Mouse (Mus musculus) thymus, postnatal 25 days (tissue): ENCODE measurements at regions not wholly inside any gene's neighbourhood (a gene's known extent, or its start where the extent isn't known, plus 50 kb on each side); places are given as distances from the start of the nearest gene placed in this dataset.

Source experiments
- DNase-seq: peaks from one replicate; pipeline ENCODE4 v3.0.0; 2022

DNA sequence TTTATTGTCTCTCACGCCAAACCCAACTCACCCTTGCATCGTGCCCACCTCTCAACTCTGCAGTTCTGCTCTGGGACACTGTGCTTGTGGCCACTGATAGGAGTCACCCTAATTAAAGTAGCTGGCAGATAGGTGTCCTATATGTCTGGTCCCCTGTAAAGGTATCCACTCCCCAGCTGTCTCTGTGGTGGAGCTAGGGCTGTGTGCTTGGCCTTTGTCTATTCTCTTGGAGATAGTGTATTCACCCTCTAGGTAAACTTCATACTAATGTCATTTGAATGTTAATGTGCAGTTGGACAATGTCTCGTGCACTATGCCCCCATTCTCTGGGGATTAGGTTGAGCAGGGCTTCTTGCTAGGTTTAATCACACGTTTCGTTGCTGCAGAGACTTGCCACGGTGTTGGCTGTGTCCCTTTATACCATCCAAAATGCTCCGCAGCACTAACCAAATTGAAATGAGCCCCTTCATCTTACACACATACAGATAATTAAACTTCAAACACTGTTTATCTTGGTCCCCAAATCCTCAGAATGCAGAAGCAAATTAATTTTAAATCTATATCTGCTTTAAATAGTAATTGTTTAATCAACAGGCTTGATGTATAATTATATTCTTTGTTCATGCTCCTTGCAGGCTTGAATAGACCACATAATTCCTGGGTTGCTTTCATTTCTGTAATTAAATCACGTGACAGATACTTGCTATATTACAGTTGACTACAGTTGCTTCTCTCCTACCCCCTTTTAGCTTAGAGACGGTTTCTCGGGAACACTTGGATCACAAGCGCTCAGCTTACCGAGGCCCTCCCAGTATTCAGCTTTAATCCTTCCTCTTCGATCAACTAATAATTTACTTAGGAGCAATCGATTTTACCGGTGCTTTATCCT, 453.0 kb upstream of the Slc30a5 start:
- DNase-seq, result peak; percentile 10

DNA sequence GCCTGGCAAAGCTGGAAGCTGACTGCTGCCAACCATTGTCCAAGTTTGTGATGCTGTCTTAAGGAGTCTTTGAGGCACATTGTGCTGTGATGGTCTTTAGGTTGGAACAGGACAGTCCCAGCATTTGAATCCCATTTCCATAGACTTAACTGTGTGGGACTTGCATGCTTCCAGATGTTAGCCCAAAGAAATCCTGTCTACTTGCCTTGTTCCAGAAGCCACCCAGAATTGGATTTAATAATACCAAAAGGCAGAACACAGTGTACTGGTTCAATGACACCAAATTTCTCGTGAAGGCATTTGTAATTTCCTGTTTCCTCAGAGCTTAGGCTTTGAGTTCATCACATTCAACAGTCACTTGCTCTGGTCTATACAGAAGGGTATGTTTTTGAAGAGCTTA, 444.9 kb upstream of the Slc30a5 start:
- no peak for DNase-seq

DNA sequence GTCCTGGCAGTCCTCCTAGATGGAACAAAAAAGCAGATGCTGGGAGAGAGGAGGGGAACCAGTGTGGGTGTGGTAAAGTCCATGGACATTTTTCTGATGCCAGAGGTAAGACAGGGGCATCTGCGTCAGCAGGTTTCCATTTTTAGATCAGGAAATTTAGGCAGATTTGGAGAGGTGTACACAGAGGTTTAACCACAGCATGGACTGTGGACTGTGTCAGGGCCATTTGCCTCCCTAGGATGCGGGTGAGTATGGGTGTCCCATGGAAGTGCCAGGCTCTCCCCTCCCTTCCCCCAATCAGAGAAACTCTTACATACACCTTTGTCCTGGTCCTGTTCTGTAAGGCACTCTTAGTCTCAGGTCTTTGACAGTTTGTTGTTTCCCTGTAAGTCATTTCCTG, 443.5 kb upstream of the Slc30a5 start:
- DNase-seq, result no peak

DNA sequence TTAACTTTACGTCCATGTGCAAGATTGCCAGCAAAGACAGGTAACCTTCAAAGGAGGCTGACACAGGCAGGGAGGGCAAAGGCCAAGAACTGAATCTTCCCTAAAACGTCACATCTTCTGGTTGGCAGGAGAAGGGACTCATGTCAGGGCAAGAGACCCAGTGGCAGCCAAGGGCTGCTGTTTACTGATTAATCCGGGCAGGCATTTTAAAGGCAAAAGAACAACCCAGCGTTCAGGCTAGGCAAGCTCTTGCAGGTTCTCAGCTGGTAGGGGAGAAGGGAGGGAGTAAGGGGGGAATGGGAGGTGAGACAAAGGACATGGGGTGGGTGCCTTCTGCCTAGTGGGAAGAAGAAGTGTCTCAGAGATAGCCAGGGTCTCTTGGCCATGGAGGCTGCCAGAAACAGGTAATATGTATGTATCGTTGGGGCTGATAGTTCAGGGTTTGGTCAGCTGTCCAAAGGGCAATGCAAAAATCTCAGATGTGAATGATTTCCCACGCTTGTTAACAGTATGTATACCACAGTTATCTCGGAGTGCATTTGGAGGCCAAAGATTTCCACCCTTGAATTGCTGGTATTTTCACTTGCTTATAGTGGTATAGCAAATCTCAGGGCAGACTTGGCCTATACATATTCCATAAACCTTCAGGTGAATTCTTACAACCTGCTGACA, 441.4 kb upstream of the Slc30a5 start:
- no peak for DNase-seq

DNA sequence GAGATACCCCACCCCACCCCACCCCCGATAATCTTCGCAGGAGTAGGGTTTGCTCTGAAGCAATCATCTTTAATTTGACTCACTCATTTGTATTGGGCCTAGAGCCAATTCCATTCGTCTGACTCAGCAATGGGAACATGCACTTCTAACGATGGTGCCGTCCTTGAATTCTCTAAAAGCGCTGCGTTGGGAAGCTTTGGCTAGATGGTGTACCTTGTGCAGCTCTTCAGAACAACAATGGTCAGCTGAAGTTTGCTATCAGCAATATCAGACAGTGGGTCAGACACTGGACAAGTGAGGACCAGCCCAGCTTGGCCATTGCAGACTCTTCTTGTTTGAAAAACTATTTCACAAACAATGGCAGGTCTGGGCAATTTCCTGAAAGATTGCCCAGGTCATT, 440.1 kb upstream of the Slc30a5 start:
- no peak for DNase-seq

DNA sequence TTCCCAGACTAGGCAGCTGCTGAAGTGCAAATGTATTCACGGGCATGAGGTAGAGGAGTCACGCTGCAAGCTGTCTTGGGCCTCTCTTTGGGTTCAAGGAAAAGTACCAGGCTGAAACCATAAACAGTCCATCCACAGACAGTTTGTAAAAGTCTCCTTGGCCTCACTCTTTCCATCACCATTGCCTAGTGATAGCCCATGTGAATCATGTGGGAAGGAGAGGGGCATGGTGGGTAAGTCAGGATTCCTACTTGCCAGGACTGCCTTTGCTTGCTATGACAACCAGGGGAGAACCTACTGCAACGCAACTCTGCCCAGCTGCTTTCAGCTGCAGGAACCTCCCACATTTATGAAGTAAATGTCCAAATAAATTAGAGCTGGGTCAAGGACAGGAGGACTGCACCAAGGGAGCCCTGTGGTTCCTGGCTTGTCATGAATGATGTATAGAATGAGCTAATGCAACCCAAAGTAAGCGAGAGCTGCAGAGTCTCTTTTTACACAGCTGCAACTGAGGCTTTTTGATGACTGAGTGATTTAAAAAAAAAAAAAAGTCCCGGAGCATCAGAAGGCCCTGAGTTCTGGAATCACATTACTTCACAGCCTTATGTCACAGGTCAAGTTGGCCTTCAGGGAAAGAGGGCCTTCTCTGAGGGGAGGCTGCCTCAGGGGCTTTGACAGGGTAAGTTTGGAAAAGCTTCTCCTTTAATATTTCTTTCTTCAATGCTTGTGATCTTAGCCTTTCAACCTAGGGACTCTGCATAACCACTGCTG, 420.7 kb upstream of the Slc30a5 start:
- DNase-seq, result no peak

DNA sequence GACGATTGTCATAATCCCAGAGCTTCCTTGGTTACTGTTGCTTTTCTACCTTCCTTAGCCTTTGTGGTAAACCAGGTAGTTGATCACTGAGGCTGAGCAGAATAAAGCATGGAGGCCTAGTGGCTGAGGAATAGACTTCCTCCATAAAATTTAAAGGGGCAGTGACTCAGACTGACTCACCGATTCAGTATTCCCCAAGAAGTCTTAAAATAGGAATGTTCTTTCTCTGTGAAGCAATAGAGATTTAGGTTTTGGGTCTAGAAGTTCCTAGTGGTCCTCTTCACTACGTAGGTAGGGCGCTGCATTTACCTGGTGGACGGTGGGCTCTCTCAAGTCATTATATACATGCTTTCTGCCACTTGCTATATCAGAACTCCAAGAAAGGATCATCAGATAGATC, 416.1 kb upstream of the Slc30a5 start:
- DNase-seq, result no peak

DNA sequence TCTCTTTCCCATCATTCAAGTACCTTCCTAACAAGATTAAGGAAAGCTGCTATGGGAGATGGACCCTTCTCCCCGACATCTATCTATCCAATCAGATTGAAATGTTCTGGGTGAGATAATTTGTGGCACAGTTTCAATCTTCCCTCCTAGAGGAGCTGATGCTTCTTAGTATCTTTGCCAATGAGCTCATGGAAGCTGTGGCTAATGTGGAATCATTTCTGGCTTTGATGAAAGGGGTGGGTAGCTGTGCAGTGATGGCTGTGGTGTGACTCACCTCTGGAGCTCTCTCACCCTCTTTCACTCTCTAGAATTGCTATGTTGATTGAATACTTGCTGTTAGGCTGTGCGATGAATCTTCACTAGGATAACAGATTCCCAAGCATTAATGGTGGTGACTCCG, 411.1 kb upstream of the Slc30a5 start:
- no peak for DNase-seq

DNA sequence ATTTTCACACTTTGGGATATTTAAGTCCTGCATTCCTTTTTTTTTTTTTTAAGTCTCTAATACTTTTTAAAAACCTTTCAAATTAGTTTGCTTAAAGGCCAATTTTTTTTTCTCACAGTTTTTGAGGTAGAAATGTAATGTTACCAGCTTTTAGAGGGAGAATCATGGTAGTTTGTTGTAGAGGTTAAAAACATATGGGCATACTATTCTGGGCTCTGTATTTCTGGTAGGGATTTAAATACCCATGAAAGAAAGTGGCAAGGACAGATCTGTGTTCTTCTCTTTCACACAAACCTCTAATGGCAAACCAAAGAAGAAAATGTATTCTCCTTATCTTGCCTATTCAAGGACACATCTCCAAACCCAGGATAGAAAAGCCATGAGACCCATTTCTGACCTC, 405.6 kb upstream of the Slc30a5 start:
- DNase-seq, result no peak

DNA sequence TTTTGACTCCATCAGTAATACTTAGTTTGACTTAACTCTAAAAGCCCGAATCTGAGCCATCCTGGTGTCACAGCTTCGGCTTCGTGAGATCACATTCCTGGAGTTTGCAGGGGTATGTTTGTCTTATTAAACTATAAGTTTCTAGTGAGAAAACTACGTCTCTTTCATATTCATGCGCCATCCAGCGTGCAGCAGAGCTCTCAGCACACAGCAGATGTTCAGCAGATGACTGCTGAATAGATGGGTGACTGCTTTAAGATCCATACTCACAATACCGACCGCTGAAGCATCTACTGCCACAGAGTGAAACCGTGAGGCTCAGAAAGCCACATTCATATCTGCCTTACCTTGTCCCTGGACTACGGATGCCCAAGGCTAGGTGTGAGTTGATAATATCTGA, 403.8 kb upstream of the Slc30a5 start:
- no peak for DNase-seq

DNA sequence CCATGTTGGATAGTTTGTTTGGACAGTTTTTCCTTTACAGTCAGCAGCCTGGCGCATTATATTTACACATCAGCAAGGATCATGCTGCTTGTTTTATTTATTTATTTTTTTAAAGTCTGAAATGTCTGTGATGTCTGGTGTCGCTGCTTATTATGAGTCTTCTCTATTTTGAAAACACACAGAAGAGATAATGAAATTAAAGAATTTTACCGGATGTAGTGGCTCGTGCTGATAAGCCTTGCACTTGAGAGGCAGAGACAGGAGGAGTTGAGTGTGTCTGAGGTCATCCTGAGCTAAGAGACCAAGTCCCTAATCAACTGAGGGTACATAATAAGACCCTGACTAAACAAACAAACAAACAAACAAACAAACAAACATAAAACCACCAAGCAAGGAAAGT, 402.6 kb upstream of the Slc30a5 start:
- DNase-seq, result no peak

DNA sequence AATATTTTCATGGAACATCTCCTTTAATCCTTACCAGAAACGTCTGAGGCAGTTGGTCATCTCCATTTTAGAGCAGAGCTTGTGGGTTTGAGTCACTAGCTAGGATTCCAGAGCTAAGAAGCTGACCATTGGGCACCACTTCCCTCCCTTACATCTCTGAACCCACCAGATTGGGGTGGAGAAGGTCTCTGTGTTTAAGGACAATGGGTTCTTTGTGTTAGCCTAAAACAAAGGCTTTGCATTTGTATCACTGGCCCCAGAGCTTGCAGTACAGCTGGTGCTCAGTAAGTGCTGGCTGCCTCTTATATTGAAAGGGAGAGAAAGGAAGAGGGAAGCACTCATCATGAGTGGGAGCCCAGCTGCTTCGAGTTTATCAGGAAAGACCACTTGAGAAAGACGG, 401.9 kb upstream of the Slc30a5 start:
- DNase-seq, result no peak

DNA sequence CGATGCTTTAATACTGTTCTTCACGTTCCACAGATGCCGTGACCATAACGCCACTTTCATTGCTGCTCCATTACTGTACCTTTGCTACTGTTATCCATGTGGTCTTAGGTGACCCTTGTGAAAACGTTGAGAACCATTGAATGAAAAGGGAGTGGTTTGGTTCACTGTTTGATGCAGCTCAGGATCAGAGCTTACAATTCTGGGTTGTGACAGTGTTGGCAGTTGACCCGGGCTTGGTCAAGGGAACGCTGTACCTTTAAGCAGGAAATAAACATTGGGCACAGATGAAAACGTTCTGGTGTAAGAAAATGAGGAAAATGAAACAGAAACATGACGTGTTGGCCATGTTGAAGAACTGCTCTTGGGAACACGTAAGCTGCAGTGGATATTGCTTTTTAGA, 401.3 kb upstream of the Slc30a5 start:
- DNase-seq, result no peak

DNA sequence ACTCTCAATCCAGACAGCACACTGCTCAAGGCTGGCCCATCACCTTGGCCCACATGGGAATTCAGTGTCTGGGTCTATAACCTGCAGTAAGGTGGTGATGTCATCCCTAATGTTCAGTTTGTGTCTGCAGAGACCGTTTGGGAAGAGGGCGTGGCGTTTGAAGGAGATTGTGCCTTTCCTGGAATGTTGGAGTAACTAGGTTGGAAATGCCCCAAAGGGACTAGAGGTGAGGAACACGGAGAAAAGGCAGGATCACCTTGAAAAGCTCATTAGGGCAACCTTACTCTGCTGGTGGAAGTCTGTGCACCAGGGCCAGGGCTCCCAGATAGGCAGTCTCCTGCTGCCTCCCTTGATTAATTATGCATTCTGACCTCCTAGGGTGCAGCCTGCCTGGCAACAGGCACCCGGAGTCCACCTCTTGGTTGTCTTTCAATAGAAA, 400.6 kb upstream of the Slc30a5 start:
- no peak for DNase-seq

DNA sequence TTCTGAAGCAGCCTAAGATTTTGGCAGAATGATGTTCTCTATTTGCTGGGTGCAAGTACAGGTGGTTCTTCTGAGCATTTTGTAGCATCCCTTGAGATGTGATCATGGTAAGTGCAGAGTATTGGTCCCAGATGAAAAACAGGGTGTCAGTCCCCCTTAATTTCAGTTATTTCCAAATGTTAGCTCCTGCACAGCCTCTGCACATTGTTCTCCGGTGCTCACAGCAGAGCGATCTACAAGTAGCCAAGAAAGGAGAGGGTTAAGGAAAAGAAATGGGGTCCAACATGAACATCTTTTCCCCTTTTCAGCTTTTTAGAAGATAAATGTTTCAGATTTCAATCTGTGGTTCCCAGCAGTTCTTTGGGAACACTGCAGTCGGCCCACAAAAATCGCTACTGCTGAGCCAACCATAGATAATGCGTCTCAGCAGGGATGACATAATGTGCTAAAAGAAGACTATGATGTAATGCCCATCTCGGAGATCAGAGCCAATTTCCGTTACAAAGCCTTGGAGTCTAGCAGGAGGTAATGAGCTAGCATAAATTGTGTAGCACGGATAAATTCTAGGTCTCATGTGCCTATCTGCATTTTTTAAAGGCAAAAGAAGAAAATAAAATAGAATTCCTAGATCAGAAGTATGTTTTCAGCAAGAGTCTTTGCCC, 400.1 kb upstream of the Slc30a5 start:
- DNase-seq, result no peak

DNA sequence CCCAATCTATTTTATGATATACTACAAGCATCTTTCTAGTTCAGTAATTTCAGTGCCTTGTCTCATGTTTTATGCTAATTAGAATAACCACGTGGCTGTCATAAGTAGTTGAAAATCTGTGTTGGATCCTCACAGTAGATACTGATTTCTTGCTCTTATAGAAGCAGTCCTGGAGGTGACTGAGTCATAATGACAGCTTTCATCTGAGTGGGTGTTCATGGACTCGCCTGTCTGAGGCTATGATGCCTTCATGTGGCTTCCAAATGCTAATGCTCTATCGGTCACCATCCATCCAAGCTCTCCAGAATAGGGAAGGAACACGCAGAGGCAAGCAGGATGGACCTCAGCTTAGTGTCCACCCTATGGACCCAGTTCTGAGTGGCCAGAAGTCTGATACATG, 396.6 kb upstream of the Slc30a5 start:
- DNase-seq, result no peak

DNA sequence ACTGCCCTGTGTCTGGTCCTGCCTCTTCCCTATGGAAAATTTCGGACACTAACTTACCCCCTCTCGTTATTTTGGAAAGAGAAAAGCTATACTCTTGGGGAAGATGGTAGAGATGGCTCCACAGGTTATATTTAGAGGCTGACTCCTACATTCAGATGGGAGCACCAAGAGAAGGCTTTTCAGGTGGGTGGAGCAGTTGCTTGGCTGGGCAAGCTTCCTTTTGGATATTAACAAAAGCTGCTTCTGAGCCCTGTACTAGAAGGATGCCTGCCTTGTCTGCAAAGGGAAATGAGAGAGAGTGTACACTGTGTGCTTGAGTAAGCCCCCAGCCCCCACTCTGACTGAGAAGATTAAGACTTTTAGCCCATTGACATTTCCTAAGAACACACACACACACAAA, 392.1 kb upstream of the Slc30a5 start:
- no peak for DNase-seq

DNA sequence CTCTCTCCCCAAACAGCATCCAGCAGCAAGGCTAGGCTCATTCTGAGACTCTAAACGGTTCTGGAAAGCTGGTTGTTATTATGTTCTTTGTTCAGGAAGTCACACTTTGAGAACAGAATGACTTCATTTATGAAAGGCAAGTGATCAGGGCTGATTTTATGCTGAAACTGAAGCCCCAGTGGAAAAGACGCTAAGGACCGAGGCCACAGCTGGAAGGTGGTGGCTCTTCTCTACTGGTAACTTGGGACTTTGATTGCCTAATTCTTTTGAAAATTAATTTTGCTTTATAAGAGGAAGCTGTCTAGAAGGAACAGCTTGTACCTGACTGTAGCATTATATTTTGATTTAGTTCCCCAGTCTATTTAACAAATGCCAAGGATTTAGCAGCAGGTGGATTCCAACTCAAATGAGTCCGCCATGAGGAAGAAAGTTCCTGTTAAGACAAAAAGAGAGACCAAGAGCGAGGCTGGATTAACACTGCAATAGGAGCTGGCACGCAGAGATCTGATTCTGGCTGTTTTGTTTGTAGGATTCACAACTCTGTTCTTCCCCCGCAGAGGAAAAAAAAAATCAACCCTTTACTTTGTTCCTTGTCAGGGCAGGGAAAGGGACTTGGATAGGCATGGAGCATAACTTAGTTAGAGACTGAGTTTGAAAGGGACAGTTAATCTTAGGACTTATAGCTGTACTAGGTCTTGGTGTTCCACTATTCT, 388.3 kb upstream of the Slc30a5 start:
- no peak for DNase-seq

DNA sequence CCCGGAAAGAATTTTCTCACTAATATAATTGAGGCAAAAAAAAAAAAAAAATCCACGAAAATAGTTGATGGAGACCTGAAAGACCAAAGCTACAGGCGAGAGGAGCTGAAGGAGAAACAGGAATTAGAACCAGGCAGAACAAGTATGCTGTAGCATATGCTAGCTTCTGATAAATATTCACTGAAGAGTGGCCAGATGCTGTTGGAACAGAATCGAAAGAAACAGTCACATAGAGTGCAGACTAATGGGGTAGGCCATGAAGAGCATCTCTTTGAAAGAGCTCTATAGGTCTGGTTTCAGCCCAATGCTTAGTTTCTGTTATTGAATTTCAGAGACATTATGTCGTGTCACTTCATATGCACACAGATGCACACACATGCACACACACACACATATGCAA, 386.3 kb upstream of the Slc30a5 start:
- DNase-seq, result no peak

DNA sequence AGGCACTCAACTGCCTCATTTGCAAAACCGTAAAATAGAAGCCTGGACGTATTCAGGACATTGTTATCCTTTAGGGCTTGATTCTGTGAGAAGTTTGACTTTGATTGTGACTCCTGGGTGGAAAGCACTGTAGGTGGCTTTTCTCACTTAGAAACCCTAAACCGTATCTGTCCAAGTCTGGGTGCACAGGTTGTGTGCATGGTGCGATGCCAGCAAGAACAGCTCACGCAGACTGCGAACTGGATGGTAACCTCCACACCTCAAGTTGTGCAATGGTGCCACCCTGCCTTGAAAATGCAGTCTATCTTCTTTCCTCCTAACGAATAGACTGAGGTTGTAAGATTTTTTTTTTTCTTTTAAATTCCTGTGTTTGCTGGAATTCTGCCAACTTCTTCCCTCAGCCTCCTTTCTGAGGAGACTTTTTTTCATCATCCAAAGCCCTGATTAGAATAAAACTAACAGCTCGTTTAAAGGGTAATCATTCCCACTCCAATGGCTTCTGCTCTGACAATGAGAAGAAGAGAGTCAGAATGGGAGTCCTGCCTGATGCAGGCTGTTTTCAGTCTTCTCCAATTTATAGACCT, 383.8 kb upstream of the Slc30a5 start:
- no peak for DNase-seq

DNA sequence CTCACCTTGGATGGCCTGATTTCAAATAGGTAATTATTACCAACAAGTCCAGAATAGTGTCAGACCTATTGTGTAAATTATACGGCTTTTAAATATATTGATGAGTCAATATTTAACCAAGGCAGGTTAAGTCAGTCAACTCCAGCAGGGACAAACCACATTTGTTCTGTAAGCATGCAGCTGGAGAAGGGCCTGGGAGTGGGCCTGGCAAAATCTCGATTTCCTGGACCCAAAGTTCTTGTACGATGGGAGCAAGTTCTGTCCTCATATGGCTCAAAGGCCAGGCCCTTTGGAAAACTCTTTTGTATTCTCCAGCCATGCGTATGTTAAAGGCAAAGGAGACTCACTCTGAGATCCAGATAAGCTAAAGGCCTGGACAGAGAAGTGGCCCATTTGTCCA, 383.2 kb upstream of the Slc30a5 start:
- DNase-seq, result no peak

DNA sequence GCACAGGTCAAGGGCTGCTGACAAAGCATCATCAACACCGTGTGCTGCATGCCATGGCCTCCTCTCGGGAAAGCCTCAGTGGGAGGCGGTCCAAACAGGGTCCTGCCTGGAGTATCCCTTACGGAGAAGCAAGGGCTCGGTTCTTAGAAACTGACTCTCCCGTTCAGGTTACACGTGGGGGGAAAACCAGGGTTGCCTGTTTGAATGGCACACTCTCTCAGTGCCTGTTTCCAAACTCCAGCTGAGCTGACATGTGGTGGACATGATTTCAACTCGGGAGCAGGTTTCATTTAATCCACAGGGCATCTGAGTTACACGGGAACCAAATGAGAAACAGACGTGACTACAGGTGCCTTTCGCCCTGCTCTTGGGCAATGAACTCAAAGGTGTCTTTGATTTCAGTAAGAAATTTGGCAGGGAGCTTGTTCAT, 382.6 kb upstream of the Slc30a5 start:
- no peak for DNase-seq
